Mouse (Mus musculus) lung, embryonic 15.5 days (tissue): ENCODE results near the gene Coro2a. TPM values are rescaled to one million over a fixed set of nuclear protein-coding genes. Genes with fewer than 3 reads are reported as not detected.
A peak's percentile ranks its signal among the peaks of the same experiment; 100 is the strongest.

Experiments
- ATAC-seq: fragments of 200-750 bp; cut with Nextera tagmentation; 2 replicates; pipeline ENCODE4 v1.8.0; 2017; ENCODE audit warnings: moderate number of reproducible peaks, borderline replicate concordance; ENCODE audit not compliant: low FRiP score, low TSS enrichment; ENCODE audit errors: extremely low read depth
- H3K27ac ChIP-seq: fragments of 300-500 bp; sonication (generic); 2 replicates; pipeline ENCODE4 v1.5.1; 2015; ENCODE audit warnings: moderate library complexity, mild to moderate bottlenecking, inconsistent platforms
- H3K27me3 ChIP-seq: fragments of 300-500 bp; sonication (generic); 2 replicates; pipeline ENCODE4 v1.6.1; 2015; ENCODE audit warnings: inconsistent platforms
- H3K36me3 ChIP-seq: fragments of 300-500 bp; sonication (generic); 2 replicates; pipeline ENCODE4 v1.6.1; 2015; ENCODE audit warnings: inconsistent platforms
- H3K4me1 ChIP-seq: fragments of 300-500 bp; sonication (generic); 2 replicates; pipeline ENCODE4 v1.6.1; 2015; ENCODE audit warnings: inconsistent platforms
- H3K4me2 ChIP-seq: fragments of 300-500 bp; sonication (generic); 2 replicates; pipeline ENCODE4 v1.6.1; 2015; ENCODE audit warnings: inconsistent platforms, mild to moderate bottlenecking, moderate library complexity
- H3K4me3 ChIP-seq: fragments of 300-500 bp; sonication (generic); 2 replicates; pipeline ENCODE4 v1.5.1; 2015; ENCODE audit warnings: mild to moderate bottlenecking, inconsistent platforms
- H3K9ac ChIP-seq: fragments of 300-500 bp; sonication (generic); 2 replicates; pipeline ENCODE4 v1.6.1; 2015; ENCODE audit warnings: inconsistent platforms
- H3K9me3 ChIP-seq: fragments of 300-500 bp; sonication (generic); 2 replicates; pipeline ENCODE4 v1.6.1; 2016; ENCODE audit warnings: inconsistent platforms
- WGBS: fragments of 180-500 bp; shearing (Covaris S2); methylation state at CpG from one replicate; pipeline ENCODE4 v1.1.7; 2015; 5-methylcytosine and 5-hydroxymethylcytosine counted together
- polyA plus RNA-seq: library from polyadenylated mRNA; unstranded; fragments of >200 nt; fragmentation: Nextera tagmentation; extraction: Ambion mirVana; gene quantifications from 2 replicates; pipeline ENCODE4 v1.2.1, GENCODE M21; 2015

Gene Coro2a
- polyA plus RNA-seq, 1 experiment from 2014 or later, result 5.3 TPM

GRCm38 (mm10) chr4:46505361-46506057 lies 96.5 kb downstream of the Coro2a start:
- Histone ChIP-seq H3K9ac (no peak overlapping the region), H3K4me1 (peaks cover 6% of the 10 kb centered on the region), H3K27ac (no peak overlapping the region), H3K4me3 (no peak overlapping the region), H3K27me3 (peaks cover 13% of the 10 kb centered on the region), H3K9me3 (no peaks in the 10 kb centered on the region), H3K4me2 (no peak overlapping the region), H3K36me3 (peaks cover 29% of the 10 kb centered on the region)
- WGBS, result 63% methylated on average over 8 of the region's 8 CpGs
- no peak for ATAC-seq

- 74% methylated on average over 3 of the region's 3 CpGs for WGBS
- no peak overlapping the region for H3K4me3 ChIP-seq
- H3K27me3 ChIP-seq, result peaks cover 13% of the 10 kb centered on the region
- H3K4me2 ChIP-seq, result no peak overlapping the region
- no peak overlapping the region for H3K27ac ChIP-seq
- no peak overlapping the region for H3K9ac ChIP-seq
- no peak for ATAC-seq
- H3K4me1 ChIP-seq, result peaks cover 6% of the 10 kb centered on the region
- H3K36me3 ChIP-seq, result peaks cover 42% of the 10 kb centered on the region
- H3K9me3 ChIP-seq, result no peaks in the 10 kb centered on the region
These were observed 98.1 kb downstream of the Coro2a start for GRCm38 (mm10) chr4:46503881-46504280.

GRCm38 (mm10) chr4:46502606-46503502 lies 99.1 kb downstream of the Coro2a start:
- Histone ChIP-seq H3K36me3 (peaks cover 42% of the 10 kb centered on the region), H3K4me2 (no peak overlapping the region), H3K4me3 (no peak overlapping the region), H3K27me3 (peaks cover 13% of the 10 kb centered on the region), H3K27ac (no peak overlapping the region), H3K9ac (no peak overlapping the region), H3K4me1 (peaks cover 6% of the 10 kb centered on the region), H3K9me3 (no peaks in the 10 kb centered on the region)
- no peak for ATAC-seq
- WGBS, result 65% methylated on average over 16 of the region's 16 CpGs

GRCm38 (mm10) chr4:46498976-46499375 lies 103.0 kb downstream of the Coro2a start:
- Histone ChIP-seq H3K27me3 (no peaks in the 10 kb centered on the region), H3K4me2 (no peak overlapping the region), H3K4me3 (no peak overlapping the region), H3K36me3 (peaks cover 60% of the 10 kb centered on the region), H3K9me3 (no peaks in the 10 kb centered on the region), H3K4me1 (no peaks in the 10 kb centered on the region), H3K9ac (no peak overlapping the region), H3K27ac (no peak overlapping the region)
- ATAC-seq, result no peak
- WGBS, result 10% methylated on average over 4 of the region's 4 CpGs

GRCm38 (mm10) chr4:46498511-46498910 lies 103.5 kb downstream of the Coro2a start:
- no peak overlapping the region for H3K27ac ChIP-seq
- H3K4me1 ChIP-seq, result no peaks in the 10 kb centered on the region
- H3K27me3 ChIP-seq, result no peaks in the 10 kb centered on the region
- 67% methylated on average over 3 of the region's 3 CpGs for WGBS
- H3K9ac ChIP-seq, result no peak overlapping the region
- H3K9me3 ChIP-seq, result no peaks in the 10 kb centered on the region
- peaks cover 62% of the 10 kb centered on the region for H3K36me3 ChIP-seq
- H3K4me3 ChIP-seq, result no peak overlapping the region
- no peak for ATAC-seq
- H3K4me2 ChIP-seq, result no peak overlapping the region

- no peak overlapping the region for H3K4me3 ChIP-seq
- H3K36me3 ChIP-seq, result peaks cover 66% of the 10 kb centered on the region
- no peaks in the 10 kb centered on the region for H3K27me3 ChIP-seq
- H3K4me2 ChIP-seq, result no peak overlapping the region
- WGBS, result 37% methylated on average over 4 of the region's 4 CpGs
- no peak overlapping the region for H3K27ac ChIP-seq
- no peak overlapping the region for H3K9ac ChIP-seq
- H3K4me1 ChIP-seq, result no peaks in the 10 kb centered on the region
- ATAC-seq, result no peak
- no peaks in the 10 kb centered on the region for H3K9me3 ChIP-seq
These were observed 104.6 kb downstream of the Coro2a start for GRCm38 (mm10) chr4:46497286-46497892.

- no peak overlapping the region for H3K27ac ChIP-seq
- no peaks in the 10 kb centered on the region for H3K27me3 ChIP-seq
- 90% methylated on average over 12 of the region's 12 CpGs for WGBS
- H3K36me3 ChIP-seq, result peaks cover 56% of the 10 kb centered on the region
- no peak for ATAC-seq
- H3K4me2 ChIP-seq, result no peak overlapping the region
- no peaks in the 10 kb centered on the region for H3K9me3 ChIP-seq
- no peak overlapping the region for H3K4me3 ChIP-seq
- H3K4me1 ChIP-seq, result peaks cover under 1% of the 10 kb centered on the region; the same call in 1 of the 2 replicates
- no peak overlapping the region for H3K9ac ChIP-seq
These were observed 106.5 kb downstream of the Coro2a start for GRCm38 (mm10) chr4:46495543-46495942.

- H3K27ac ChIP-seq, result no peak overlapping the region
- H3K4me3 ChIP-seq, result no peak overlapping the region
- peaks cover 13% of the 10 kb centered on the region; the same call in 1 of the 2 replicates for H3K4me1 ChIP-seq
- WGBS, result 94% methylated on average over 6 of the region's 6 CpGs
- H3K36me3 ChIP-seq, result peaks cover 42% of the 10 kb centered on the region
- no peaks in the 10 kb centered on the region for H3K27me3 ChIP-seq
- H3K4me2 ChIP-seq, result no peak overlapping the region
- H3K9ac ChIP-seq, result no peak overlapping the region
- no peaks in the 10 kb centered on the region for H3K9me3 ChIP-seq
- ATAC-seq, result no peak
These were observed 108.9 kb downstream of the Coro2a start for GRCm38 (mm10) chr4:46493071-46493470.

- Histone ChIP-seq H3K9ac (peak within 1 kb of the TSS; percentile 78), H3K4me1 (peaks cover 19% of the 10 kb centered on the region), H3K27ac (peak within 1 kb of the TSS; percentile 77), H3K4me3 (peak within 1 kb of the TSS; percentile 82), H3K27me3 (no peaks in the 10 kb centered on the region), H3K9me3 (no peaks in the 10 kb centered on the region), H3K36me3 (peaks cover 23% of the 10 kb centered on the region), H3K4me2 (peak within 1 kb of the TSS; percentile 62)
- peak; percentile 98 for ATAC-seq
- WGBS, result under 1% methylated on average over 55 of the region's 58 CpGs
These were observed 112.7 kb downstream of the Coro2a start, which contains the start of gene Nans for GRCm38 (mm10) chr4:46489028-46489925. Gene Nans, plus strand, starts transcription at chr4:46489248.

- no peak for ATAC-seq
- Histone ChIP-seq H3K36me3 (peaks cover 5% of the 10 kb centered on the region; the same call in 1 of the 2 replicates), H3K4me3 (no peak overlapping the region), H3K27ac (no peak overlapping the region), H3K4me1 (peaks cover 19% of the 10 kb centered on the region), H3K4me2 (no peak overlapping the region), H3K27me3 (no peaks in the 10 kb centered on the region), H3K9me3 (no peaks in the 10 kb centered on the region), H3K9ac (no peak overlapping the region)
- WGBS, result 80% methylated on average over 5 of the region's 5 CpGs
These were observed 114.7 kb downstream of the Coro2a start for GRCm38 (mm10) chr4:46487348-46487747.
